Mouse (Mus musculus) hematopoietic stem cell, adult 5-6 weeks (primary cell): ENCODE results near the gene Ppil3. TPM values are rescaled to one million over a fixed set of nuclear protein-coding genes. Genes with fewer than 3 reads are reported as not detected.

Experiments
- ATAC-seq, 2 experiments: fragments of 125-278 bp in 1 of 2; replicated peaks in 1 of 2; 2 replicates each; pipeline ENCODE4 v1.8.0; 2016 to 2017; ENCODE audit warnings: inconsistent platforms in 2 of 2, mild to moderate bottlenecking in 2 of 2, moderate number of reproducible peaks in 2 of 2, low read depth in 1 of 2, moderate TSS enrichment in 1 of 2; ENCODE audit not compliant: low FRiP score in 2 of 2, poor library complexity in 2 of 2, severe bottlenecking in 2 of 2, insufficient read depth in 1 of 2, low TSS enrichment in 1 of 2
- total RNA-seq: library from RNA; stranded (forward); fragments of 172-1452, 232-1000 nt; gene quantifications from 2 replicates; pipeline ENCODE4 v1.2.3, GENCODE M21; 2017

Gene Ppil3
- total RNA-seq, 1 experiment from 2014 or later, result 66.9 TPM

- ATAC-seq, result no peak
These were observed 62.6 kb downstream of the Ppil3 start for GRCm38 (mm10) chr1:58382586-58383281.

Other genes starting within 250 kb of the Ppil3 start
- gene Aox4, start 235.1 kb downstream of the Ppil3 start, total RNA-seq, result 0.25 and 0.55 TPM in 2 replicates
- 0.38 TPM in 1 of 2 replicates, not detected in the other for gene Aox2, start 167.2 kb downstream of the Ppil3 start, total RNA-seq
- gene Bzw1, start 52.6 kb downstream of the Ppil3 start, total RNA-seq, result 186 and 230 TPM in 2 replicates
- 916 and 987 TPM in 2 replicates for gene Clk1, start 21.4 kb downstream of the Ppil3 start, total RNA-seq
- gene Nif3l1, start 335 bp downstream of the Ppil3 start, total RNA-seq, result 50.2 and 67.7 TPM in 2 replicates
- gene Orc2, start 59.6 kb upstream of the Ppil3 start, total RNA-seq, result 70.3 and 87.7 TPM in 2 replicates
- gene Fam126b, start 140.8 kb upstream of the Ppil3 start, total RNA-seq, result 17.9 and 35.1 TPM in 2 replicates
- 51.0 and 89.8 TPM in 2 replicates for gene Ndufb3, start 140.9 kb upstream of the Ppil3 start, total RNA-seq